Mouse (Mus musculus) CD4-positive naive resting alpha-beta T cell, adult 76 days (primary cell): Measurements from ENCODE around the gene Hypm. TPM values are rescaled to one million over a fixed set of nuclear protein-coding genes. Genes with fewer than 3 reads are reported as not detected.

ENCODE experiments used
- total RNA-seq: library from RNA; stranded (reverse); gene quantifications from one replicate; pipeline ENCODE4 v1.2.4, GENCODE M21; 2023

Hypm gene
- not detected for total RNA-seq

DNA sequence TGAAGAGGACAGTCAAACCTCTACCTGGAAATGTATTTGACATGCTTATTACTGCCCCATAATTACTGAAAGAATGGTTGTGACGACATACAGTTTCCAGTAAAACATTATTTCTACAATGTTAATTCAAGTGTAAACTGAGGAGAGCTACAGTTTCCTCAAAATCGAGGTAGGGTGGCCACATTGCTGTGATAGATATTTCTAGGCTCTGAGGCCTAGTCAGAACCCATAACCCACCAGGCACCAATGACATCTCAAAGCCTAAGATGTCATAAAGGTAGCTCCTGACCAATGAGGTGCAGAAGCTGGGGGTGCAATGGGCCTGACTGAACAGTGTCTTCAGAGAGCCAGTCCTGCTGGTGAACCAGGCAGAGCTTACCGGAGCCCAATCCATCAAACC is at the start of gene Hypm:
Gene Hypm (plus strand): TSS at position 301 of the 400 bp plus-strand sequence.

GRCm38 (mm10) chrX:9849403-9849802 is 2.7 kb downstream of the Hypm start, which contains the start of gene H2al3:
TSS of gene H2al3 (plus strand) at chrX:9849703.

GRCm38 (mm10) chrX:9885322-9885721 is 38.6 kb downstream of the Hypm start, which contains the start of gene Sytl5:
TSS of gene Sytl5 (plus strand) at chrX:9885622.

Other genes with a start within 250 kb of the Hypm start
- 10.2 TPM for gene Dynlt3, start 183.9 kb upstream of the Hypm start, total RNA-seq
- gene H2al3, start 2.8 kb downstream of the Hypm start, total RNA-seq: not detected
- not detected for gene Sytl5, start 38.7 kb downstream of the Hypm start, total RNA-seq